Mouse (Mus musculus) midbrain, embryonic 16.5 days (tissue): ENCODE results near the gene Mat2a. TPM values are rescaled to one million over a fixed set of nuclear protein-coding genes. Genes with fewer than 3 reads are reported as not detected.
A peak's percentile ranks its signal among the peaks of the same experiment; 100 is the strongest.

Source experiments
- ATAC-seq: fragments of 200-750 bp; cut with Nextera tagmentation; 2 replicates; pipeline ENCODE4 v1.8.0; 2017; ENCODE audit warnings: moderate TSS enrichment
- H3K27ac ChIP-seq: fragments of 300-500 bp; sonication (generic); 2 replicates; pipeline ENCODE4 v1.5.1; 2014; ENCODE audit warnings: mild to moderate bottlenecking, low read length, mixed read lengths
- H3K27me3 ChIP-seq: fragments of 300-500 bp; sonication (generic); 2 replicates; pipeline ENCODE4 v1.6.1; 2014; ENCODE audit warnings: low read depth, low read length, mixed read lengths; ENCODE audit not compliant: control insufficient read depth, insufficient read depth
- H3K36me3 ChIP-seq: fragments of 300-500 bp; sonication (generic); 2 replicates; pipeline ENCODE4 v1.6.1; 2014; ENCODE audit warnings: mild to moderate bottlenecking, low read length, moderate library complexity, mixed read lengths; ENCODE audit not compliant: control insufficient read depth, insufficient read depth
- H3K4me1 ChIP-seq: fragments of 300-500 bp; sonication (generic); 2 replicates; pipeline ENCODE4 v1.6.1; 2014; ENCODE audit warnings: mild to moderate bottlenecking, low read length, mixed read lengths; ENCODE audit not compliant: control insufficient read depth, insufficient read depth
- H3K4me2 ChIP-seq: fragments of 300-500 bp; sonication (generic); 2 replicates; pipeline ENCODE4 v1.6.1; 2014; ENCODE audit warnings: mild to moderate bottlenecking, low read length, mixed read lengths
- H3K4me3 ChIP-seq: fragments of 300-500 bp; sonication (generic); 2 replicates; pipeline ENCODE4 v1.5.1; 2014; ENCODE audit warnings: low read depth, mild to moderate bottlenecking, low read length, moderate library complexity, mixed read lengths
- H3K9ac ChIP-seq: fragments of 300-500 bp; sonication (generic); 2 replicates; pipeline ENCODE4 v1.6.1; 2014; ENCODE audit warnings: low read depth, low read length, mixed read lengths
- H3K9me3 ChIP-seq: fragments of 300-500 bp; sonication (generic); replicated peaks from 2 replicates; pipeline ENCODE4 v1.6.1; 2014; ENCODE audit warnings: mild to moderate bottlenecking, low read length, mixed read lengths; ENCODE audit not compliant: control insufficient read depth, poor library complexity, severe bottlenecking
- WGBS: fragments of 180-500 bp; shearing (Covaris S2); extraction: QIAGEN DNeasy Blood & Tissue Kit; methylation state at CpG from one replicate; pipeline ENCODE4 v1.1.7; 2014; 5-methylcytosine and 5-hydroxymethylcytosine counted together
- polyA plus RNA-seq: library from polyadenylated mRNA; unstranded; fragments of >200 nt; fragmentation: Nextera tagmentation; extraction: Ambion mirVana; gene quantifications from 2 replicates; pipeline ENCODE4 v1.2.1, GENCODE M21; 2015

The Mat2a gene
- polyA plus RNA-seq, 1 experiment from 2014 or later = 348 TPM

- WGBS = 2% methylated on average over 33 of the region's 33 CpGs
- ATAC-seq = no peak
Observed at GRCm38 (mm10) chr6:72389941-72390771, 49.2 kb downstream of the Mat2a start, which contains the start of gene Vamp8. Vamp8 (minus strand) TSS chr6:72390703.

GRCm38 (mm10) chr6:72389471-72389940 lies 49.9 kb downstream of the Mat2a start:
- H3K9ac ChIP-seq = peak overlapping the region; percentile 8; the same call in 1 of the 2 replicates
- H3K27me3 ChIP-seq = peaks cover 15% of the 10 kb centered on the region
- no peaks in the 10 kb centered on the region for H3K36me3 ChIP-seq
- no peak overlapping the region for H3K27ac ChIP-seq
- H3K4me3 ChIP-seq = peak overlapping the region; percentile 24
- H3K4me1 ChIP-seq = 0 out of 2 replicates have a peak, but pooled peaks cover 3% of the 10 kb centered on the region
- WGBS = 32% methylated on average over 13 of the region's 13 CpGs
- H3K4me2 ChIP-seq = peak overlapping the region; percentile 40
- no peak for ATAC-seq
- H3K9me3 ChIP-seq = no peaks in the 10 kb centered on the region

More at GRCm38 (mm10) chr6:72389941-72390771, 49.2 kb downstream of the Mat2a start, which contains the start of gene Vamp8:
- H3K9me3 ChIP-seq = no peaks in the 10 kb centered on the region
- peak within 1 kb of the TSS; percentile 24 for H3K4me3 ChIP-seq
- peak within 1 kb of the TSS; percentile 40 for H3K4me2 ChIP-seq
- no peak within 1 kb of the TSS for H3K27ac ChIP-seq
- peak within 1 kb of the TSS; percentile 45; the same call in 1 of the 2 replicates for H3K9ac ChIP-seq
- peaks cover 15% of the 10 kb centered on the region for H3K27me3 ChIP-seq
- H3K36me3 ChIP-seq = no peaks in the 10 kb centered on the region
- H3K4me1 ChIP-seq = 0 out of 2 replicates have a peak, but pooled peaks cover 3% of the 10 kb centered on the region

- peaks cover 15% of the 10 kb centered on the region for H3K27me3 ChIP-seq
- WGBS = 90% methylated on average over 6 of the region's 6 CpGs
- no peak overlapping the region for H3K9ac ChIP-seq
- no peak overlapping the region for H3K4me3 ChIP-seq
- H3K4me1 ChIP-seq = 0 out of 2 replicates have a peak, but pooled peaks cover 3% of the 10 kb centered on the region
- no peak overlapping the region for H3K27ac ChIP-seq
- no peaks in the 10 kb centered on the region for H3K9me3 ChIP-seq
- no peaks in the 10 kb centered on the region for H3K36me3 ChIP-seq
- no peak for ATAC-seq
- H3K4me2 ChIP-seq = no peak overlapping the region
Observed at GRCm38 (mm10) chr6:72388791-72389329, 50.5 kb downstream of the Mat2a start.

GRCm38 (mm10) chr6:72388266-72388665 lies 51.1 kb downstream of the Mat2a start:
- 80% methylated on average over 10 of the region's 10 CpGs for WGBS
- Histone ChIP-seq H3K36me3 (no peaks in the 10 kb centered on the region), H3K4me3 (no peak overlapping the region), H3K27me3 (peaks cover 15% of the 10 kb centered on the region), H3K4me1 (0 out of 2 replicates have a peak, but pooled peaks cover 3% of the 10 kb centered on the region), H3K4me2 (no peak overlapping the region), H3K9me3 (no peaks in the 10 kb centered on the region), H3K27ac (no peak overlapping the region), H3K9ac (no peak overlapping the region)
- no peak for ATAC-seq

DNA sequence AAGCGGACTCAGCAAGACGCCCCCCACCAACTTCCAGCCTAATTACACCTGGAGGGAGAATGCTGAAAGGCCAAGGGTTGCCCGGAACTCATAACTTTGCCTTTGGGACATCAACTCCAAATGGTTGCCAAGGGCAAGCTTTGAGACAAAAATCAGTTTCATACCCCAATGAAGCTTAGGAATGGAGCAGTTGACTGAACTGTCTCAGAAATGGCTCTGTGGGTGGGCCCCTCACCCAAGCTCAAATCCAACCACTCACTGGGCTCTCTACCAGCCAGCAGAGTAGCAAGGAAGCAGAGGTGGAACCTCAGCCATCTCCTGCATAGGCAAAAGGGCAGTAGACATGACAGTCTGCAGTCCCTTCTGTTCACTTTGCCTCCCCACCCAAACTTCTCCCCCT lies 51.5 kb downstream of the Mat2a start:
- Histone ChIP-seq H3K27ac (no peak overlapping the region), H3K4me3 (no peak overlapping the region), H3K4me2 (no peak overlapping the region), H3K36me3 (no peaks in the 10 kb centered on the region), H3K4me1 (0 out of 2 replicates have a peak, but pooled peaks cover 3% of the 10 kb centered on the region), H3K9ac (no peak overlapping the region), H3K9me3 (no peaks in the 10 kb centered on the region), H3K27me3 (peaks cover 15% of the 10 kb centered on the region)
- ATAC-seq = no peak
- WGBS = 73% methylated on average over 3 of the region's 3 CpGs

DNA sequence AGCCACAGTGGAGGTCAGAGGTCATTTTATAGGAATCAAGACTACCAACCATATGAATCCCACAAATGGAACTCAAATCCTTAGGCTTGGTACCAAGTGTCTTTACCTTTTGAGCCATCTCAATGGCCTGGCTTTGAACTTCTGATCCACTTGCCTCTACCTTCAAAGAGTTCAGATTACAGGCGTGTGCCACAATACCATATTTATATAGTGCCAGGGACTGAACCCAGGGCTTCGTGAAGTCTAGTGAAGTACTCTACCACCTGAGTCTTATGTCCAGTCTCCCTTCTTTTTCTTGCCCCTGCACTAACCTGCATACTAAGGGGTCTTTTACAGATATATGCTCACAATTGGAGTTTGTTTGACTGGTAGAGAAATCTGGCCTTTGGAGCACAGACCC lies 52.8 kb downstream of the Mat2a start:
- Histone ChIP-seq H3K36me3 (no peaks in the 10 kb centered on the region), H3K4me2 (no peak overlapping the region), H3K9me3 (no peaks in the 10 kb centered on the region), H3K4me1 (0 out of 2 replicates have a peak, but pooled peaks cover 3% of the 10 kb centered on the region), H3K27ac (no peak overlapping the region), H3K9ac (no peak overlapping the region), H3K27me3 (peaks cover 15% of the 10 kb centered on the region), H3K4me3 (no peak overlapping the region)
- no peak for ATAC-seq
- 96% methylated on average over 2 of the region's 2 CpGs for WGBS

- 90% methylated on average over 4 of the region's 4 CpGs for WGBS
- no peak overlapping the region for H3K9ac ChIP-seq
- peaks cover 11% of the 10 kb centered on the region for H3K27me3 ChIP-seq
- H3K9me3 ChIP-seq = no peaks in the 10 kb centered on the region
- ATAC-seq = no peak
- H3K4me3 ChIP-seq = no peak overlapping the region
- no peak overlapping the region for H3K27ac ChIP-seq
- H3K36me3 ChIP-seq = no peaks in the 10 kb centered on the region
- H3K4me1 ChIP-seq = 0 out of 2 replicates have a peak, but pooled peaks cover under 1% of the 10 kb centered on the region
- H3K4me2 ChIP-seq = no peak overlapping the region
Observed at GRCm38 (mm10) chr6:72385258-72385657, 54.1 kb downstream of the Mat2a start.

- Histone ChIP-seq H3K4me2 (no peak overlapping the region), H3K36me3 (no peaks in the 10 kb centered on the region), H3K4me3 (no peak overlapping the region), H3K27ac (no peak overlapping the region), H3K9me3 (no peaks in the 10 kb centered on the region), H3K9ac (no peak overlapping the region), H3K27me3 (peaks cover 17% of the 10 kb centered on the region), H3K4me1 (no peaks in the 10 kb centered on the region)
- ATAC-seq = no peak
- 92% methylated on average over 7 of the region's 7 CpGs for WGBS
Observed at GRCm38 (mm10) chr6:72383952-72384351, 55.4 kb downstream of the Mat2a start.
